Mouse (Mus musculus) embryo, embryonic 11 days (tissue): ENCODE data around the gene Elmo1.
"Not testable (repeated sequence)": the region's sequence is repeated elsewhere in the genome, so short reads cannot be mapped to it uniquely, and the experiment has no call there.

Source experiments
- DNase-seq: peaks from one replicate; pipeline ENCODE4 v3.0.0-alpha.2; 2015

The Elmo1 gene

DNA sequence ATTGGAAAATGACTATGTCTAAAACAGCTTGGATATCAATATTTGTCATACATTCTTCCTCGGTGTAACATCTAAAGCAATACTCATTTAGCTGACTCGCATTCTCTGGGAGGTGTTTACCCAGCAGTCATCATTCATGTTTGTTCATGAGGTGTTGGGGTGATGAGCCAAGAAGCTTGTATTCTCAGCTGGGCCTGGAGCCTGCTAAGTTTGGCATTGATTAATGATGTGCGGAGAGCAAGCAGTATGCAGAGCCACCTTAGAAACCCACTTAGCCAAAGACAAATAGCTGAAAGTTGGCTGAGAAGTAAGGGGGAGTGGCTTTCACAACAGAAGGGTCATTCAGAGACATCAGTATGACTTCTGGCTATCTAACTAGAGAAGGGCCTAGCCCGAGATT, 459.6 kb downstream of the Elmo1 start:
- DNase-seq: peak; percentile 11

DNA sequence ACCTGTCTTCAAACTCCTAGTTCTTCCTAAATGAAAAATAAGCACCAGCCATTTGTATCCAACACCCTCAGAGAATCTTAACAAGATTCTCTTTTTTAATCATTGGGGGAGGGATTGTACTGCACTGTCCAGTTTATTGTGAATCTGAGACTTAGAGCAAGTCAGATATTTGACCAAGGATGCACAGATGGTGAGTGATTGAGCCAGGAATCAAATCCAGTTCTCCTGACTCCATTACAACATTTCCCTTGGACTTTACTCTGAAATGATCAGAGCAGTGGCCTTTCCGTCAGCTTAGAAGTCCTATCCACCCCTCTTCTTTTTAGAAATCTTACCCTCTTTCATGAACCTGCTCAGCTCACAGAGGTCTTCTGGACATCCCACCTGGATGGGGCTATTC, 461.2 kb downstream of the Elmo1 start:
- no peak for DNase-seq

DNA sequence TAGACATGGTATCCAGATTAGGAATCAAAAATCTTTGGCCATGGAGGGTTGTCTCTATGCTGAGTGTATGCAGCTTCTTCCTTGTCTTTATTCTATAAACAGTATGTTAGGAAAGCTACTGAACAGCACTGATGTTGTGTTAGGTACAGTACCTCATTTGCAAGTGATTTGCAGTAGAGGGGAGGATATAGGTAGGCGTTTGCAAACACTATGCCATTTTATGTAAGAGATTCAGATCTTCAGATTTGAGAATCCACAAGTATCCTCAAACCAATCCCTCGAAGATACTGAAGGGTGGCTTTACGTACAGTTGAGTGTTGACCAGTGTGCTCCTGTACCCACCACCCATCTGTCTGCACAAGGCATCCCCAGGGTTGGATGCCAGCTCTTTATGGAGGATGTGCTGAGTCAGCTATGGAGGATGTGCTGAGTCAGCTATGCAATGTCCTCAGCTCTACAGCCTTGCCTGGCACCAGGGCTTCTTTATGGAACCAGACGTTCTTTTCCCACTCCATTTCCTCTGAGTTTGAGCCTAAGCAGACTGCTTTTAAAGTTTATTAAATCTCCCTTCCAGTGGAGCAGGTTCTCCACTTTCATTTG, 465.6 kb downstream of the Elmo1 start:
- DNase-seq: no peak

DNA sequence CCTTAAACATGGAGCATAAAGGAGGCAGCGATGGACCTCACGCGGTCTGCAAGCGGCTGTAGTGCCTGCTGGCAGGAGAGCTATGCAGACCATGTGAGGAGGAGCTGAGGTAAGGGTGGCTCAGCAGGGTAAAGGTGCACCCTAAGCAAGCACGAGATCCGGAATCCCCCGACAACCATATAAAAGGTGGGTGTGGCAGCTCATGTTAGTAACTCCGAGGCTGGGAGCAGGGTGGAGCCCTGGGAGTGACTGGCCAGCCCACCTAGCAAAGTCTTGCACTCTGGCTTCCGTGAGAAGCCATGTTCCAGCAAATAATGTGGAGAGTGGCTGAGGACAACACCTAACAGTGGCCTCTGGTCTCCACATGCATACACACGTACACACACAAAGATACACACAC, 466.3 kb downstream of the Elmo1 start:
- no peak for DNase-seq

DNA sequence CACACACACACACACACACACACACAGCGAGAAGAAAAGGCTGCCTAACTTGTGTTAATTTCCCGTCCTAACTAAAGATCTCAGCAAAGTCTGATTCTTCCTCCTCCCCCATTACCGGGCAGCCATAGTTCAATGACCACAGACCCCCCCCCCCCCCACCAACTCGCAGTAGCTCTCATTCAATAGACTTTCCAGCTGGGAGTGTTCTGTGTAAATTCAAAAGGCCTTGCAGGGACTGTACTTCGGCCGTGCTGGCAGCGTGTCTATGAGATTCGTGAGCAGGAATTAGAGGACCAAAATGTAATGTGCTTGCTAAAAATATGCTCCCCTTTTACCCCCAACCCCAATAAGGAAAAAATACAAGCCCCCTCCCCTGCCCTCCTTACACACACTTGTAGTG, 466.8 kb downstream of the Elmo1 start:
- DNase-seq: no peak

DNA sequence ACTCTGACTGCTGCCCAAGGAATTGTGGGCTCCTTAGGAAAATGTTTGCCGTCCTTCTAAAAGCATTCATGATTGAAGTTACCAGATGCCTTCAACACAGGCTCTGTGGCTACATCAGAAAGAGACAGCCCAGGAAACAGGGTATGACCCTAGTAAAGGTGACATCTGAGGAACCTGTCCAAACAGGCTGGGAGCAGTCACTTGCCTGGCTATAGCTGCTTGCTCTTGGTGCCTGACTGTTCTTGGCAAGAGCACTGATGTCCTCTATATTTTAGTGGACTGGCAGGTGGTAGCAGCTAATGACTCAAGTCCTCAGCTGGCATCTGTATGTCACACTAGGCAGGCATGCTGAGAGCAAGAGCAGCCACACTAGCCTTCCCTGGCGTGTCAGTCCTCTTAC, 468.0 kb downstream of the Elmo1 start:
- no peak for DNase-seq

DNA sequence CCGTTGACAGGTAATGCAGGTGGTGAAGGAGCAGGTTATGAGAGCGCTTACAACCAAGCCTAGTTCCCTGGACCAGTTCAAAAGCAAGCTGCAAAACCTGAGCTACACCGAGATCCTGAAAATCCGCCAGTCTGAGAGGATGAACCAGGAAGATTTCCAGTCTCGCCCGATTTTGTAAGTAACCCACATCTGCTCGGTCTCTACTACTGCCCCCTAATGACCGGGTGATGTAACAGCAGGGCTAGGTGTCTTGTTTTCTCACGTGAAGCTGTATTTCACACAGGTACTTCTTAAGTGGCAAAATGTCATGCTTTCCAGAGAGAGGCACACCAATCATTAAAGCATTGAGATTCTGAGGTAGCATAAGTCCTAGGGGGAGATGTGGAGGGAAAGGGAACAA, 474.0 kb downstream of the Elmo1 start:
- no peak for DNase-seq

DNA sequence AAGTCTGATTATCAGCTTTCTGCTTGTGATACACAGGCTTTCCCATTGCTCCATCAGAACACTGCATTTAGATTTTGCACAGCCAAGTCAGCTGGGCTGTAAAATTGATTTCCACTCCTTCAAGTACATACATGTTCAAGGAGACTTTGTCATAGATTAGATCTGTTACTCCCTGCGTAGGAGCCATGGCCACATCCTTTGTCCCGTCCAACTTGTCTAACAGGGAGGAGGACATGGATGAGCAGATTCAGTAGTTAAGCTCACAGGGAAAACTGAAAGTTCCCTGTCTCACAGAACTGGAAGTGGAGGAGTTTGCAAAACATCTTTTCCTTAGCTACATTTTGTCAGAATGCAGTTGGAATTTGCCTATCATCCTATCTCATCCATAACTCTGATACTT, 484.8 kb downstream of the Elmo1 start:
- no peak for DNase-seq

DNA sequence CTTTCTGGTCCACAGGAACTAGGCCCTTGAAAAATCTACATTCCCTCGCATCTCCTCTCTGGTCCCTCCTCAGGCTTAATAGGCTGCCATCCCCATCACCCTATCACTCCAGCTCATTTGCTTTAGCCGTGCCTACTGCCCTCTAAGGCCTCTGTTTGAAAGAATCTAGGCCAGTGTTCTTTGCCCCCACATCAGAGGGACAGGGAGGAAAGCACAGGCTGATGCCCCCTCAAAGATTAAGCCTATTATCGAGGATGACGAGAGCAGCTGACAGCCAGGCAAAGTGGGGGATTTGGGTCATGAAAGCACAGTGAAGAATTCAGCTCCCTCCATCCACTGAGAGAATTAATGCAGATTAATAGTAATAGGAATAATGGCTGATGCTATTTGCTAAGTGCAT, 495.5 kb downstream of the Elmo1 start:
- no peak for DNase-seq

DNA sequence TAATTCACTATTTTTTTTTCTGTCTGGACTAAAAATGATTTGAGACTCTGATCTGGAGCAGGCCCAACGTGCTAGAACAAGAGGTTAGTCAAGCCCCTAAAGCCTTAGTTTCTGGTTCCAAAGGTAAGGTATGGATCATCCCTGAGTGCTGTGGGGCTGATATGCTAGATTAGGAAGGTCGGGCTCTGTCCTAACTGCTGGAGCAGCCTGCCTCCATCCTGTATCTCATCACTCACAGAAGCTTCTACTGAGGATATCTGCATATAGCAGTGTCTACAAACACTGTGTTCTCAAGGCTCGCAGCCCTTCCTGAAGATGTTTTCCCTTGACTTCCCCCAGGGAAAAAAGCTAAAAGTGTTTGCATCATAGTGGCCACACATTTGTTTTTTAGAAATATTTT, 496.1 kb downstream of the Elmo1 start:
- DNase-seq: no peak

DNA sequence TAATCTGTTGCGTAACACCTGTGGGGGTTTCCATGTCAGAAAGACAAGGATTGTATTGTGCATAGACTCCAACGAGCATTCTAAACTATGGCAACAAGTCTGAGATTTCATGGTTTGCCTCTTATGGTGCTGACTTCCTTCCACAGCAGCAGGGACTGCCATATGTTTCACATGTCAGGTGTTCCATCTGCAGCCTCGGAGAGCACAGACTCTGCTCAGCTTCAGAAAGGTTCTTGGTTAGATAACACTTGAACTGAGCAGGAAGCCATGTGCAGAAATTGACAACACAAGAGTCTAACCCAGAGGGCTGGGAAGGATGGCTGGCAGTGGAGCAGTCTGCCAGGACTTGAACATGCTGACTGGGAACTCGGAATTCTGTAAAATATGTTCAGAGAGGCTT, 500.6 kb downstream of the Elmo1 start:
- no peak for DNase-seq

DNA sequence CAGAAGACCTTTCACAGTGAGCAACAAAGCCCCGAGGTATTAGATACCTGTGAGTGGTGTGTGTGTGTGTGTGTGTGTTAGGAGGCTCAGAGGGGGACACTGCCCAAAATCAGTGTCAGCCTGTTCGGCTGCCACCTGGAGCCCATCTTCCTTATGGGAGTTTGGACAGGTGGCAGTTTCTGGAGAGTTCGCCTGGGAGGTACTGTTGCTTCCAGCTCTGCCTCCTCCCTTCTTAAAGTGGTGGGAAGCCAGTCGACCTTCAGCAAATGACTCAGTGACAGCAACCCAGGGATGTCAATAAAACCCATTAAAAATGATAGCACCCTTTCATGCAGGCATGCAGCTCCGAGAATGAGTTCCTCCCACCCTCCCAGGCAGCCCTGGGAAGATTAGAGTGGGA, 506.9 kb downstream of the Elmo1 start:
- no peak for DNase-seq

DNA sequence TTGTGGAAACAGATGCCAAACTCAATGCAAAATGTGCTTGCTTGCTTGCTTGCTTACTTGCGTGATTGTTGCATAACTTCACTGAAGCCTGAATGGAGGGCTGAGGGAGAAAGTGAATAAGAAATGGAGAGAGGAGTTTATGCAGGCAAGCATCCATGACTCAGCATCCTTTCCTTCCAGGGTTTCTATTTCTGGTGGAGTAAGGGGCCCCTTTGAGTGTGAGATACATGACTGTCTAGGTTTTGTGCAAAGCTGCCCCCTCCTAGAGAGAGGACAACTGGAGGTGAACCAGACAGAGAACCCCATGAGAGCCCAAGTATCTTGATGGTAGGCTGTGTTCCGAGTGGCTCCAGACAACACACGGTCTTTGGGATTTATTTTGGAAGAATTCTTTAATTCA, 508.2 kb downstream of the Elmo1 start:
- no peak for DNase-seq

DNA sequence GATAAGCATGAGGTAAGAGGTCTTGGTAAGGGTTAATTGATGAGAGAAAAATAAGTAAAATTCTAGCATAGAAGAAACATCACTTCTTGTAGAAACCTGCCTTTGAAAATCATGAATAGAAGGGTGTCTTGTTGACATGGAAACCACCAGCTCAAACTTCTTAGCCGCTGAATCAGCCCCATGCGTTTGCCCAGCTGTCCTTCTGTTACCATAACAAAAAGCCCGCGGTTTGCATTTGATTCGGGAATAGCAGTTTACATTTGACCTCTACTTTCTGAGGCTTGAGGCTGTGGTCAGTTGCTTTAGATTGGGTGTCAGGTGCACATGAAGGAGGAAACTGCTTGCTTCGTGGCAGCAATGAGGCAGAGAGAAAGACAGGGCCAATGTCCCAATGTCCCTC, 509.9 kb downstream of the Elmo1 start:
- DNase-seq: peak; percentile 8

DNA sequence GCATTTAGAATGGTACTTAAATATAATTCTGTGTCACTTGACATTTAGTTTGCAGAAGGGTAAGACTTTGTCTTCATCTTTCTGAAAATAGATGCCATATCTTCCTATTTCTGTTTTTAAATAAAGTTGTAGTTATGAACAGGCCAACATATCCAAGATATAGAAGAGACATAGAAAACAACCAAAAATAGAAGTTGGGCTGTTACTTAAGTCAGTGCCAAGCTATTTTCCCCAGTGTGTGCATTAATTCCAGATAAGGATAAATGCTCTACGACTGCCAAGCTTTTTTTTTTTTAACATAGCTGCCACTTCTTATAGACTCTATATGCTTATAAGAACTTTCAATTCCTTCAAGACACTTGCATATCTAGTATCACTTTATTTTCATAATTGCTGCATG, 511.0 kb downstream of the Elmo1 start:
- DNase-seq: no peak

DNA sequence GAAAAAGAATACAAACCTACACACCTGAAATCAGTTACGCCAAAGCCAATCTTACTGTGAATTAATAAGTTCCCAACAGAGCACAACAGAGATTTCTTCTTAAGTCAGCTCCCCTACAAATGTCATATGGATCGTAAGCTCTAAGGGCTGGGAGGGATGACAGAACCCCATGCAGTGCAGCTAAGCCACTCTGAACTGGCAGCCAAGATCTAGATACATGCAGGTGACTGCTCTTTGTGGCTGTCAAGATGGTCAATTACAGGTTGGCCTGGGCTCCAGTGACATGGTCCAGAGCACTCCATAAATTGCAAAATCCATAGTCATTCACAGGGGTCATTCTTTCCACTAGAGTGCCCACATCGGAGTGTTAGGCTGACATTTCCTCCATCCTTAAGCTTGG, 516.5 kb downstream of the Elmo1 start:
- DNase-seq: no peak

DNA sequence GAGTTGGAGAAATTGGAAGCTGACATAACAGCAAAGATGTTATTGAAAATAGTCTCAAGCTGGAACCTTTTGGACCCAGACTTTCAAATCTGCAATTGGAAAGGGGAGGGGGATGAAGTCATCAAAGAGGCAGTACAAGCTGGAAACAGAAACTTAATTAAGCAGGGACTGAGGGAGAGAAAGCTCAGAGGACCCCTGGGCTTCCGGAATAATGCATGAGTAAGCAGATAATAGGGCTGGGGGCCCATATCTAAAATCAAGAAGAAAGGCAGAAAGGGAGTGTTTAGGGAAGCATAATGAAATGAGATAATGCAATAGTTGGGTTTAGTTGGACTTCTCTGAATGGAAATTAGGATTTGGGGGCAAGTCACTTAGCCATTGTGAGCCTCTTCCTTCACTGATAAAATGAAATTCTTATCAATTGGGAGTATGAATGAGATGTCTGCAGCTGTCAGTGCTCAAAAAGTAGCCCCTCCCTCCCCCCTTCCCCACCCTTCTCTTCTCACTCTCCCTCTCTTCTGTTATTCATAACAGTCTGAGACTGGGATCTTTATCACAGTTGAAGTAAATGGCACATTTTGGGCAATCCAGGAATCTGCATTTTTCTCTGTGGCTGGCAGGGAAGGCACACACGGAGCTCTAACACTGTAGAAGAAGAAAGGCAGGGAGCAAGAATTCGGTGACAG, 518.8 kb downstream of the Elmo1 start:
- DNase-seq: no peak

DNA sequence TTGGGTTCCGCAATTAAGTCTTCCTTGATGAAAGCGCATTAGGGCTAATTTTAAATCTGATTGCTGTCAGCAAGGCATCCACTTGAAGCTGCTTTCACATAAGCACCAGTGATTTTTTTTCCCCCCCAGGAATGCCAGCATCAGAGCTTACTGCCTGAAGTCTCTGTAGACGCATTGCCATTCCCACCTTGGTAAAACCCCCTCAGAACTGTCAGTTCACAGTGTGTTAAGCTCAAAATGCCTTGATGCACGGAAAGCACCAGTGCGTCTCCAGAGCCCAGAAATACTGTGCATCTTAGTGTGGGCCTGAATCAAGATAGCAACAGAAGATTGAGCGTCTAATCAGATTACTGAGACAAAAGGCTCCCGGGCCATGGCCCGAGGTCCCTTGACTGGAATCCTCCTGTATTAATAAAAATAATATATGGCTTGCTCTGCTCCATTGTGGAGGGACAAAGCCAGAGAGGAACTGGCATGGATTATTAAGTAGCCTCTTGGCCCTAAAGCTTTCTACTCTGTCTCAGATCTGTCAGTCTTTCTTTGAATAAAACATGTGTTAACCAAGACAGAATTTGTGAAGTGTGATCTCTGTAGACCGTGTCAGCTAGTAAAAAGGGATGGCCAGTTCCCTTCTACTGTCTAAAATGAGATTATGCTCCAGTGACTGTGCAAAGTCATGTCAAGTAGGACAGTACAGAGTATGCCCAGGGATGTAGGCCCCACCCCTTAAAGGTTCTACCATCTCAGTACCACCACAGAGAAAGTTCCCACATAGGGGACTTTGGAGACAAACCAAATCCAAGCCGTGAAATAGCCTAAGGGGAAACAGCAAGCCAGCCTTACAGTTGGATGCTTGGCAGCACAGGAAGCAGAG, 525.4 kb downstream of the Elmo1 start:
- no peak for DNase-seq

DNA sequence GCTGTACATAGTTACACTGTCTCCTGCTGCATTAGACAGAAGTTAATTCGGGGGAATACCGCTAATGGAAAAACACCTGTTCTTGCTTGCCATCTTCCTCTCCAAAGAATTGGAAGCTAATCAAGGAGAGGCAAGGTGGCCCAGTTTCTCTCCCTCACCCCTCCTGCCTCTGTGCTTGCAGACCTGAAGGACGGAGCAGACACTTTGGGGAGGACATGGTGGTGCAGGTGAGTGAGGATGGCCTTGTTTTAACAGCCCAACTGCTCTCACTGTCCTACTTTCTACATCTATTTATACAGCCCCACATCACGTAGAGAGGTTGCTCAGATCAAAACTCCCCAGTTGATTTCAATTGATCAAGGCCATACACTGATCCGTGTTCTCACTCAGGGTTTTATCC, 529.5 kb downstream of the Elmo1 start:
- no peak for DNase-seq

DNA sequence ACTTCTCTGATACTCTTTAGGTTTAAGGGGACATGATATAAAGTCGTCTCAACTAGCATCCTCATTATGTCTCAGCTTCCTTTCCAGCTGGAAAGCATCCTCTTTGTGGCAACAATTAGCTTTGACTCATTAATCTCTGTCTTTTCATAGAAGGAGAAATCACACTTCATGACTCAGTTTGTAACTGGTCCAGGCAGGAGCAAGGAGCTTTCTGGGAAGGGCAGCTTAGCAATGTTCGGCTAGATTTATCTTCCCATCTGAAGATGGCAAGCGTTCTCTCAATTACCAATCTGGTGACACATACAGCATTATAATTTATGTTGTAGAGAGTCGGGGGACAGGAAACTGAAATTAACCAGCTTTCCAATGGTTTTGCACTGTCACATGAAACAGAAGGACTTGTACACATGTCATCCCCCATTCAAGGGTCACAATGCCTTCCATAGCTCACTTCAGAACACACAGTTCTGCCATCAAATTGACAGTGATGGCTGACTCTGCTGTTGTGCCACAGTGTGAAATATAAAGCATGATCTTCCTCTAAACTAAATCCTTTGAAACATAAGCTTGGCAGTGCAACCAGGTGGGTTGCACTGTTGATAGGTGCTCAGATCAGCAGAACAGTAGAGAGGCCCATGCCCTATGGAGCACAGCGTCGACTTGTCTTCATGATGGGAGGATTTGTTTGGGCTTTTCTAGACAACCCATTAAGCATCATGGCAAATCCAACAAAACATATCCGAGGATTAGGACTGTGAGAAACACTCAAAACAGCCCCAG, 532.9 kb downstream of the Elmo1 start:
- no peak for DNase-seq

DNA sequence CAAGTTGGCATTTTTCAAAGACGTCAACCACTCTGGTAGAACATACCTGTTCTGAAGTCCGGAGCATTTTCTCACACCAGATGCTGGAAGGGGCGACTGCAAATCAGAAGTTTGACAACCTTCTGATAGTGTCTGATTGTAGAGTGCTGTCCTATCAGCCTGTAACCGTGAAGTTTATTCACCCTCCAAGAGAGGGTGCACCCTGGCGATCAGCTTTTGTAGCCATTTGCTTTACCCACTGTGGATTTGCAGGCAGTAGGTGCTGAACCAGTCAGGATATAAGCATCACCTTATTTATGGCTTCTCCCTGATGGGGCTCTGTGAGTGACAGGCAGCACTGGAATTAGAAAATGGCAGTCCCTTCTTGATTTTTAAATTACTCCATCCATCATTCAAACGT, 537.4 kb downstream of the Elmo1 start:
- DNase-seq: no peak

DNA sequence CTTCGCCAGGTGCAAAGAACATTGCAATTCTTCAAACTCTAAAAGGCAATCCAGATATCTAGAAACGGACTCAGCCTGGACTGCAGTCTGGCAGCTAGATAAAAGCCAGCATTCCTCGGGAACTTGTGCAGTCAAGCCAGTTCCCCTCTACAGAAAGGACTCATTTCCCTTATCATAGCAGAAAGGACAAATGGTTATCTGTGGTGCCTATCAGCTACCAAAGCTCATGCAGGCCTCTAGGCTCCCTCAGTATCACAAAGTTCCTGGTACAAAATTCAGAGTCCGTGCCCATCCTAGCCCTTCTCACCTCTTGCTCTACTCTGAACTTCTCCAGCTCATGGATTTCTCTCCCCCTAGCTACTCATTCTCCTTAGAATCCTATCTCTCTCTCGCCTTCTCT, 542.1 kb downstream of the Elmo1 start:
- DNase-seq: no peak

DNA sequence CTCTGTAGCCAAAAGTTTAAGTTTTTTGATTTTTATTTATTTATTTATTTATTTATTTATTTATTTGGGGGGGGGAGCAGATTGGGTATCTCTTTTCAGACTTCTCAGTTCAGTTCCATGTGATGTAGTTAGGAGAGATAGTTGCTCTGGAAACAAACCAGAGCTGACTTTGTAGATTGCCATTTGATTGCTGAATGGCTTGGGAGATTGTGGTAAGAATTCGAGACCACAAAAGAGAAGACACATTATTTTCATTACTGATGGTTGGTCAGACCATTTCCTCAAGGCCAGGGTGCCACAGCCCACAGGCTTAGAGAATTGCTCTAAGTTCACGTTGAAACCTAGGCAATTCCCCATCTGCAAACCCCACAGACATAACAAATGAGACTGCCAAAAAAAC, 544.3 kb downstream of the Elmo1 start:
- not testable (repeated sequence) for DNase-seq
